Mouse (Mus musculus): ENCODE data around the gene Tpra1. TPM values are rescaled to one million over a fixed set of nuclear protein-coding genes. Genes with fewer than 3 reads are reported as not detected.

The Tpra1 gene
- polyA plus RNA-seq, 1 experiment from 2014 or later, result 92.3 TPM

GRCm38 (mm10) chr6:88870594-88870993 is 31.5 kb upstream of the Tpra1 start:
- no peak for ATAC-seq
- Histone ChIP-seq H3K36me3 (ENCODE audit: control insufficient read depth, insufficient read depth, low read length) (no peaks in the 10 kb centered on the region), H3K27ac (ENCODE audit: low read depth, low read length) (peak overlapping the region; percentile 97; the same call in 1 of the 2 replicates), H3K4me2 (ENCODE audit: low read length) (peak overlapping the region; percentile 90; the same call in 1 of the 2 replicates), H3K27me3 (replicated peaks; ENCODE audit: control insufficient read depth, insufficient read depth, low read length) (no peaks in the 10 kb centered on the region), H3K4me1 (ENCODE audit: control insufficient read depth, insufficient read depth, low read depth, low read length) (peaks cover 36% of the 10 kb centered on the region), H3K9ac (ENCODE audit: low read depth, low read length) (no peak overlapping the region), H3K9me3 (ENCODE audit: control insufficient read depth, low read length) (no peaks in the 10 kb centered on the region), H3K4me3 (ENCODE audit: low read length) (no peak overlapping the region)
- WGBS, result 27% methylated on average over 4 of the region's 4 CpGs

- Histone ChIP-seq H3K4me3 (ENCODE audit: low read length) (peak overlapping the region; percentile 6), H3K4me2 (ENCODE audit: low read length) (peak overlapping the region; percentile 90), H3K4me1 (ENCODE audit: control insufficient read depth, insufficient read depth, low read depth, low read length) (peaks cover 36% of the 10 kb centered on the region), H3K27ac (ENCODE audit: low read depth, low read length) (peak overlapping the region; percentile 97), H3K9me3 (ENCODE audit: control insufficient read depth, low read length) (no peaks in the 10 kb centered on the region), H3K27me3 (replicated peaks; ENCODE audit: control insufficient read depth, insufficient read depth, low read length) (no peaks in the 10 kb centered on the region), H3K36me3 (ENCODE audit: control insufficient read depth, insufficient read depth, low read length) (no peaks in the 10 kb centered on the region), H3K9ac (ENCODE audit: low read depth, low read length) (peak overlapping the region; percentile 31)
- ATAC-seq, result peak; percentile 25; the same call in 1 of the 2 replicates
- WGBS, result 20% methylated on average over 8 of the region's 8 CpGs
Observed at GRCm38 (mm10) chr6:88871546-88871945, 30.5 kb upstream of the Tpra1 start.

DNA sequence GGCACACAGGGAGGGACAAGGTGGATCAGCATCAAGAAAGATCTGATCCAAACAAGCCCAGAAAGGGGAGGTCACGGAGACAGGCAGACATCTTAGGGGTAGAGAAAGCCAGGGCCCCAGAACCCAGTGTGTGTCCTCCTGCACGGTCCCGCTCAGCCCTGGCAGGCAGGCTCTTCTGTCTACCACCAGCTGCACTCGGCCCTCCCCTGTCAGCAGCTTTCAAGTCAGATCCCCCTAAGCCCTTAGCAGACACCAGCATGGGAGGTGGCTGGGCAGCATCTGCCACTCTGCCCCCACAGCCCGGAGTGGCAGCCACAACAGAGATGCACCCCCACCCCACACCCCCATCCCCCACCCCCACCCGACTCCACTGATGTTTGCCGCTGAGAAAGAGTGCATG is 29.2 kb upstream of the Tpra1 start:
- WGBS, result 13% methylated on average over 7 of the region's 7 CpGs
- Histone ChIP-seq H3K27me3 (replicated peaks; ENCODE audit: control insufficient read depth, insufficient read depth, low read length) (no peaks in the 10 kb centered on the region), H3K9me3 (ENCODE audit: control insufficient read depth, low read length) (no peaks in the 10 kb centered on the region), H3K27ac (ENCODE audit: low read depth, low read length) (peak overlapping the region; percentile 97), H3K4me1 (ENCODE audit: control insufficient read depth, insufficient read depth, low read depth, low read length) (peaks cover 36% of the 10 kb centered on the region), H3K9ac (ENCODE audit: low read depth, low read length) (peak overlapping the region; percentile 90), H3K36me3 (ENCODE audit: control insufficient read depth, insufficient read depth, low read length) (no peaks in the 10 kb centered on the region), H3K4me2 (ENCODE audit: low read length) (peak overlapping the region; percentile 90), H3K4me3 (ENCODE audit: low read length) (peak overlapping the region; percentile 53)
- peak; percentile 41 for ATAC-seq

- Histone ChIP-seq H3K9me3 (ENCODE audit: control insufficient read depth, low read length) (no peaks in the 10 kb centered on the region), H3K36me3 (ENCODE audit: control insufficient read depth, insufficient read depth, low read length) (no peaks in the 10 kb centered on the region), H3K4me2 (ENCODE audit: low read length) (peak overlapping the region; percentile 90), H3K27ac (ENCODE audit: low read depth, low read length) (peak overlapping the region; percentile 97), H3K4me1 (ENCODE audit: control insufficient read depth, insufficient read depth, low read depth, low read length) (peaks cover 36% of the 10 kb centered on the region), H3K4me3 (ENCODE audit: low read length) (peak overlapping the region; percentile 53), H3K27me3 (replicated peaks; ENCODE audit: control insufficient read depth, insufficient read depth, low read length) (no peaks in the 10 kb centered on the region), H3K9ac (ENCODE audit: low read depth, low read length) (peak overlapping the region; percentile 90)
- 2% methylated on average over 65 of the region's 74 CpGs for WGBS
- peak; percentile 69 for ATAC-seq
Observed at GRCm38 (mm10) chr6:88873965-88874867, 27.8 kb upstream of the Tpra1 start.

- ATAC-seq, result peak; percentile 77
- Histone ChIP-seq H3K4me3 (ENCODE audit: low read length) (peak within 1 kb of the TSS; percentile 53), H3K4me2 (ENCODE audit: low read length) (peak within 1 kb of the TSS; percentile 90), H3K36me3 (ENCODE audit: control insufficient read depth, insufficient read depth, low read length) (no peaks in the 10 kb centered on the region), H3K27ac (ENCODE audit: low read depth, low read length) (peak within 1 kb of the TSS; percentile 97), H3K9ac (ENCODE audit: low read depth, low read length) (peak within 1 kb of the TSS; percentile 90), H3K9me3 (ENCODE audit: control insufficient read depth, low read length) (no peaks in the 10 kb centered on the region), H3K27me3 (replicated peaks; ENCODE audit: control insufficient read depth, insufficient read depth, low read length) (no peaks in the 10 kb centered on the region), H3K4me1 (ENCODE audit: control insufficient read depth, insufficient read depth, low read depth, low read length) (peaks cover 34% of the 10 kb centered on the region)
- 6% methylated on average over 39 of the region's 63 CpGs for WGBS
Observed at GRCm38 (mm10) chr6:88874868-88875508, 27.1 kb upstream of the Tpra1 start, which contains the start of gene Podxl2. Gene Podxl2 (minus strand): TSS chr6:88875044.

DNA sequence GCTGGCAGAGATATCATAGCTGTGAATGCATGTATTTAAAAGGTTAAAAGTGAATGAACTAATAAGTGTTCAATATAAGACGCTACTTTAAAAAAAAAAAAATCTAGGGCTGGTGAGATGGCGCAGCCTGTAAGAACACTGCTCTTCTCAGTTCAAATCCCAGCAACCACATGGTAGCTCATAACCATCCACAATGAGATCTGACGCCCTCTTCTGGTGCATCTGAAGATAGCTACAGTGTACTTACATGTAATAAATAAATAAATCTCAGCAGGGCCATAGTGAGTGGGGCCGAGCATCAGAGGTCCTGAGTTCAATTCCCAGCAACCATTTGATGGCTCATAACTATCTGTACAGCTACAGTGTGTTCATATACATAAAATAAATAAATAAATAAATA is 22.6 kb upstream of the Tpra1 start:
- Histone ChIP-seq H3K4me3 (ENCODE audit: low read length) (no peak overlapping the region), H3K27me3 (replicated peaks; ENCODE audit: control insufficient read depth, insufficient read depth, low read length) (no peaks in the 10 kb centered on the region), H3K9ac (ENCODE audit: low read depth, low read length) (no peak overlapping the region), H3K4me1 (ENCODE audit: control insufficient read depth, insufficient read depth, low read depth, low read length) (peaks cover 3% of the 10 kb centered on the region; the same call in 1 of the 2 replicates), H3K4me2 (ENCODE audit: low read length) (no peak overlapping the region), H3K27ac (ENCODE audit: low read depth, low read length) (no peak overlapping the region), H3K9me3 (ENCODE audit: control insufficient read depth, low read length) (no peaks in the 10 kb centered on the region), H3K36me3 (ENCODE audit: control insufficient read depth, insufficient read depth, low read length) (no peaks in the 10 kb centered on the region)
- 57% methylated on average over 4 of the region's 4 CpGs for WGBS
- ATAC-seq, result no peak

DNA sequence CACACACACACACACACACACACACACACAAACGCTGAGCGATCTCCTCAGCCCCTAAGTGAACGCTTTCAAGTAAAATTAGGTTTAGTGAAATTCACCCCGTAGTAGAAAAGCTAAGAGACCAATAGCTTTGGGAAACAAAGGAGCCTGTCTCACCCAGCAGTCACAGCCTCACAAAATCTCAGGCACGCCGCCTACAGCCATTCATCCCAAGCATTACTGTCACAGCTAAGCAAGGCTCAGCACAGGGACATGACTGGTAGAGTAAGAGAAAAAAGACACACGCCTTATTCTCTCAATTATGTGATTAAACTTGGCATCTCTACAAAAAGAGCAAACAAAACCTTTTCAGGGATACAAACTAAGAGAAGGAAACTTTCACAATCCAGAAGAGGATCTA is 20.7 kb upstream of the Tpra1 start:
- ATAC-seq, result no peak
- Histone ChIP-seq H3K36me3 (ENCODE audit: control insufficient read depth, insufficient read depth, low read length) (peaks cover 2% of the 10 kb centered on the region; the same call in 1 of the 2 replicates), H3K4me1 (ENCODE audit: control insufficient read depth, insufficient read depth, low read depth, low read length) (no peaks in the 10 kb centered on the region), H3K9me3 (ENCODE audit: control insufficient read depth, low read length) (no peaks in the 10 kb centered on the region), H3K27ac (ENCODE audit: low read depth, low read length) (no peak overlapping the region), H3K27me3 (replicated peaks; ENCODE audit: control insufficient read depth, insufficient read depth, low read length) (no peaks in the 10 kb centered on the region), H3K9ac (ENCODE audit: low read depth, low read length) (no peak overlapping the region), H3K4me2 (ENCODE audit: low read length) (no peak overlapping the region), H3K4me3 (ENCODE audit: low read length) (no peak overlapping the region)
- 50% methylated on average over 7 of the region's 7 CpGs for WGBS

- Histone ChIP-seq H3K4me1 (ENCODE audit: control insufficient read depth, insufficient read depth, low read depth, low read length) (no peaks in the 10 kb centered on the region), H3K27me3 (replicated peaks; ENCODE audit: control insufficient read depth, insufficient read depth, low read length) (no peaks in the 10 kb centered on the region), H3K27ac (ENCODE audit: low read depth, low read length) (no peak overlapping the region), H3K4me3 (ENCODE audit: low read length) (no peak overlapping the region), H3K9me3 (ENCODE audit: control insufficient read depth, low read length) (no peaks in the 10 kb centered on the region), H3K4me2 (ENCODE audit: low read length) (no peak overlapping the region), H3K36me3 (ENCODE audit: control insufficient read depth, insufficient read depth, low read length) (peaks cover 2% of the 10 kb centered on the region; the same call in 1 of the 2 replicates), H3K9ac (ENCODE audit: low read depth, low read length) (no peak overlapping the region)
- WGBS, result 96% methylated on average over 10 of the region's 10 CpGs
- ATAC-seq, result no peak
Observed at GRCm38 (mm10) chr6:88884195-88884594, 17.9 kb upstream of the Tpra1 start.

GRCm38 (mm10) chr6:88884690-88885089 is 17.4 kb upstream of the Tpra1 start:
- Histone ChIP-seq H3K9ac (ENCODE audit: low read depth, low read length) (no peak overlapping the region), H3K9me3 (ENCODE audit: control insufficient read depth, low read length) (no peaks in the 10 kb centered on the region), H3K36me3 (ENCODE audit: control insufficient read depth, insufficient read depth, low read length) (peaks cover 2% of the 10 kb centered on the region; the same call in 1 of the 2 replicates), H3K4me2 (ENCODE audit: low read length) (no peak overlapping the region), H3K4me3 (ENCODE audit: low read length) (no peak overlapping the region), H3K4me1 (ENCODE audit: control insufficient read depth, insufficient read depth, low read depth, low read length) (no peaks in the 10 kb centered on the region), H3K27me3 (replicated peaks; ENCODE audit: control insufficient read depth, insufficient read depth, low read length) (no peaks in the 10 kb centered on the region), H3K27ac (ENCODE audit: low read depth, low read length) (no peak overlapping the region)
- ATAC-seq, result no peak
- WGBS, result 88% methylated on average over 17 of the region's 17 CpGs

Data from hindbrain, embryonic 16.5 days (tissue).